In genomic region chr8:85027516-85027855, GRCm38 (mm10) we compare ENCODE assay signal across 8 mouse cellular contexts. TPM values are rescaled to one million over a fixed set of nuclear protein-coding genes. Genes with fewer than 3 reads are reported as not detected.
A peak's percentile ranks its signal among the peaks of the same experiment; 100 is the strongest.
DNase-seq lines count a peak whose midpoint lies in the region; ATAC-seq and TF ChIP-seq lines count a peak whose summit lies in the region.

No protein-coding gene starts in this region.

- H3K27ac ChIP-seq in kidney, adult 2 months (ENCODE audit: insufficient read depth, low read depth, low read length) = peak overlapping the region; percentile 48; the same call in 1 of the 2 replicates
- H3K27ac ChIP-seq in forebrain, postnatal 0 days (ENCODE audit: low read depth, low read length) = peak overlapping the region; percentile 92
- peak overlapping the region; percentile 94 for H3K27ac ChIP-seq in liver, embryonic 15.5 days (replicated peaks)

- peaks cover 32% of the 10 kb centered on the region for H3K4me1 ChIP-seq in kidney, adult 2 months (ENCODE audit: control insufficient read depth, insufficient read depth, low read length)
- H3K4me1 ChIP-seq in forebrain, postnatal 0 days (ENCODE audit: insufficient read depth) = peaks cover 31% of the 10 kb centered on the region
- H3K4me1 ChIP-seq in liver, embryonic 15.5 days (replicated peaks) = peaks cover 57% of the 10 kb centered on the region

- TF ChIP-seq CTCF in kidney, adult 2 months (conservative IDR thresholded peaks at IDR 0.05; ENCODE audit: insufficient read depth, insufficient read length, low read depth, low read length) = no peak
- TF ChIP-seq CTCF in forebrain, postnatal 0 days (IDR thresholded peaks at IDR 0.05; ENCODE audit: low read depth) = no peak

- no peak for DNase-seq in kidney, adult 2 months
- DNase-seq in kidney, postnatal 4 days = no peak
- peak; percentile 46 for DNase-seq in MN1 (ENCODE audit: low spot score)
- DNase-seq in forebrain, postnatal 0 days = no peak
- no peak for DNase-seq in right cerebral cortex, adult 18-20 months
- DNase-seq in urinary bladder, adult 18-20 months (ENCODE audit: low spot score in 2 of 2) = no peak
- no peak for DNase-seq in urinary bladder, adult 2 months (ENCODE audit: low spot score)

- peak overlapping the region; percentile 91 for H3K4me3 ChIP-seq in kidney, adult 2 months (ENCODE audit: insufficient read depth, low read depth, low read length)
- H3K4me3 ChIP-seq in forebrain, postnatal 0 days (ENCODE audit: low read depth, low read length) = peak overlapping the region; percentile 87
- H3K4me3 ChIP-seq in liver, embryonic 15.5 days (replicated peaks) = peak overlapping the region; percentile 86

- H3K36me3 ChIP-seq in kidney, adult 2 months (ENCODE audit: control insufficient read depth, insufficient read depth, low read length) = no peaks in the 10 kb centered on the region; the same call in 1 of the 2 replicates
- peaks cover 31% of the 10 kb centered on the region for H3K36me3 ChIP-seq in forebrain, postnatal 0 days (ENCODE audit: insufficient read depth)
- H3K36me3 ChIP-seq in liver, embryonic 15.5 days (replicated peaks) = peaks cover 58% of the 10 kb centered on the region

- no peak for TF ChIP-seq POLR2A in kidney, adult 2 months (IDR thresholded peaks at IDR 0.05; ENCODE audit: low read depth, low read length)

- H3K4me2 ChIP-seq in forebrain, postnatal 0 days (ENCODE audit: low read depth) = peak overlapping the region; percentile 81
- peak overlapping the region; percentile 91 for H3K4me2 ChIP-seq in liver, embryonic 15.5 days

- no peaks in the 10 kb centered on the region for H3K9me3 ChIP-seq in forebrain, postnatal 0 days (ENCODE audit: low read length)
- no peaks in the 10 kb centered on the region for H3K9me3 ChIP-seq in liver, embryonic 15.5 days (replicated peaks)

- WGBS in kidney, adult 2 months = under 1% methylated on average over 13 of the region's 13 CpGs
- 2% methylated on average over 13 of the region's 13 CpGs for WGBS in forebrain, postnatal 0 days
- under 1% methylated on average over 13 of the region's 13 CpGs for WGBS in liver, embryonic 15.5 days (ENCODE audit: insufficient replicate concordance)

- no peak for ATAC-seq in forebrain, postnatal 0 days
- no peak for ATAC-seq in liver, embryonic 15.5 days (ENCODE audit: insufficient read depth)

- H3K9ac ChIP-seq in forebrain, postnatal 0 days = peak overlapping the region; percentile 97
- peak overlapping the region; percentile 98 for H3K9ac ChIP-seq in liver, embryonic 15.5 days

- no peaks in the 10 kb centered on the region for H3K27me3 ChIP-seq in kidney, adult 2 months (replicated peaks; ENCODE audit: control insufficient read depth, insufficient read depth, low read length)
- H3K27me3 ChIP-seq in forebrain, postnatal 0 days (ENCODE audit: insufficient read depth, low read length) = no peaks in the 10 kb centered on the region
- no peaks in the 10 kb centered on the region for H3K27me3 ChIP-seq in liver, embryonic 15.5 days

RNA-seq across cellular contexts. Expression of gene Trir, which starts 0.9 kb away (rescaled TPM):
- 103 and 111 TPM in 2 replicates for polyA plus RNA-seq in kidney, adult 2 months (2012; rRNA removed)
- total RNA-seq in forebrain, postnatal 0 days (2014; rRNA removed) = 338 and 447 TPM in 2 replicates
- 161 and 178 TPM in 2 replicates for polyA plus RNA-seq in forebrain, postnatal 0 days (2015; fragmentation: Nextera tagmentation; extraction: Ambion mirVana)
- polyA plus RNA-seq in liver, embryonic 15.5 days (2015; fragmentation: Nextera tagmentation; extraction: Ambion mirVana) = 59.8 and 63.4 TPM in 2 replicates
- 109 and 140 TPM in 2 replicates for polyA plus RNA-seq in urinary bladder, adult 2 months (2012; rRNA removed)

RNA-seq across cellular contexts. Expression of gene Asna1, which starts 2.4 kb away (rescaled TPM):
- 266 and 270 TPM in 2 replicates for polyA plus RNA-seq in kidney, adult 2 months (2012; rRNA removed)
- total RNA-seq in forebrain, postnatal 0 days (2014; rRNA removed) = 136 and 160 TPM in 2 replicates
- polyA plus RNA-seq in forebrain, postnatal 0 days (2015; fragmentation: Nextera tagmentation; extraction: Ambion mirVana) = 153 and 180 TPM in 2 replicates
- 59.7 and 59.9 TPM in 2 replicates for polyA plus RNA-seq in liver, embryonic 15.5 days (2015; fragmentation: Nextera tagmentation; extraction: Ambion mirVana)
- polyA plus RNA-seq in urinary bladder, adult 2 months (2012; rRNA removed) = 113 and 136 TPM in 2 replicates

RNA-seq across cellular contexts. Expression of gene Tnpo2, which starts 9.2 kb away (rescaled TPM):
- 36.1 and 45.0 TPM in 2 replicates for polyA plus RNA-seq in kidney, adult 2 months (2012; rRNA removed)
- total RNA-seq in forebrain, postnatal 0 days (2014; rRNA removed) = 129 and 155 TPM in 2 replicates
- polyA plus RNA-seq in forebrain, postnatal 0 days (2015; fragmentation: Nextera tagmentation; extraction: Ambion mirVana) = 40.4 and 52.3 TPM in 2 replicates
- polyA plus RNA-seq in liver, embryonic 15.5 days (2015; fragmentation: Nextera tagmentation; extraction: Ambion mirVana) = 19.3 and 20.5 TPM in 2 replicates
- 50.0 and 53.0 TPM in 2 replicates for polyA plus RNA-seq in urinary bladder, adult 2 months (2012; rRNA removed)

RNA-seq across cellular contexts. Expression of gene Best2, which starts 13.2 kb away (rescaled TPM):
- not detected in 2 replicates for polyA plus RNA-seq in kidney, adult 2 months (2012; rRNA removed)
- total RNA-seq in forebrain, postnatal 0 days (2014; rRNA removed) = not detected in 2 replicates
- 0.11 and 0.15 TPM in 2 replicates for polyA plus RNA-seq in forebrain, postnatal 0 days (2015; fragmentation: Nextera tagmentation; extraction: Ambion mirVana)
- polyA plus RNA-seq in liver, embryonic 15.5 days (2015; fragmentation: Nextera tagmentation; extraction: Ambion mirVana) = not detected in 2 replicates
- polyA plus RNA-seq in urinary bladder, adult 2 months (2012; rRNA removed) = 0.04 TPM in 1 of 2 replicates, not detected in the other

RNA-seq across cellular contexts. Expression of gene Fbxw9, which starts 32.4 kb away (rescaled TPM):
- polyA plus RNA-seq in kidney, adult 2 months (2012; rRNA removed) = 32.6 and 39.6 TPM in 2 replicates
- 106 and 115 TPM in 2 replicates for total RNA-seq in forebrain, postnatal 0 days (2014; rRNA removed)
- polyA plus RNA-seq in forebrain, postnatal 0 days (2015; fragmentation: Nextera tagmentation; extraction: Ambion mirVana) = 79.8 and 87.4 TPM in 2 replicates
- polyA plus RNA-seq in liver, embryonic 15.5 days (2015; fragmentation: Nextera tagmentation; extraction: Ambion mirVana) = 9.9 and 11.0 TPM in 2 replicates
- polyA plus RNA-seq in urinary bladder, adult 2 months (2012; rRNA removed) = 38.9 and 54.7 TPM in 2 replicates
